Mouse (Mus musculus): ENCODE results near the gene Frs3.

GRCm38 (mm10) chr17:47738879-47739798, 50.3 kb downstream of the Frs3 start:
- no peak for TF ChIP-seq EP300 (IDR thresholded peaks at IDR 0.05; ENCODE audit: low read depth)
- TF ChIP-seq CTCF (IDR thresholded peaks at IDR 0.05; ENCODE audit: low read depth) = no peak

All from liver, embryonic 14.5 days (tissue).